Mouse (Mus musculus) kidney, embryonic 14.5 days (tissue): ENCODE data around the gene Riox2. TPM values are rescaled to one million over a fixed set of nuclear protein-coding genes. Genes with fewer than 3 reads are reported as not detected.
A peak's percentile ranks its signal among the peaks of the same experiment; 100 is the strongest.

Experiments
- ATAC-seq: fragments of 200-750 bp; cut with Nextera tagmentation; 2 replicates; pipeline ENCODE4 v1.8.0; 2017; ENCODE audit warnings: moderate number of reproducible peaks, mild to moderate bottlenecking, moderate TSS enrichment, moderate library complexity; ENCODE audit not compliant: low FRiP score, low TSS enrichment
- H3K27ac ChIP-seq: fragments of 300-500 bp; sonication (generic); 2 replicates; pipeline ENCODE4 v1.5.1; 2014; ENCODE audit warnings: low read depth, mild to moderate bottlenecking, low read length, moderate library complexity, mixed read lengths
- H3K27me3 ChIP-seq: fragments of 300-500 bp; sonication (generic); 2 replicates; pipeline ENCODE4 v1.6.1; 2014; ENCODE audit warnings: mild to moderate bottlenecking, low read length; ENCODE audit not compliant: control insufficient read depth, insufficient read depth
- H3K36me3 ChIP-seq: fragments of 300-500 bp; sonication (generic); 2 replicates; pipeline ENCODE4 v1.6.1; 2014; ENCODE audit warnings: low read length, mixed read lengths; ENCODE audit not compliant: control insufficient read depth, insufficient read depth
- H3K4me1 ChIP-seq: fragments of 300-500 bp; sonication (generic); 2 replicates; pipeline ENCODE4 v1.6.1; 2014; ENCODE audit warnings: low read length, mixed read lengths; ENCODE audit not compliant: control insufficient read depth, insufficient read depth
- H3K4me2 ChIP-seq: fragments of 300-500 bp; sonication (generic); replicated peaks from 2 replicates; pipeline ENCODE4 v1.6.1; 2014; ENCODE audit warnings: low read depth, mild to moderate bottlenecking, low read length
- H3K4me3 ChIP-seq: fragments of 300-500 bp; sonication (generic); 2 replicates; pipeline ENCODE4 v1.5.1; 2014; ENCODE audit warnings: mild to moderate bottlenecking, low read length
- H3K9ac ChIP-seq: fragments of 300-500 bp; sonication (generic); 2 replicates; pipeline ENCODE4 v1.6.1; 2014; ENCODE audit warnings: low read depth, mild to moderate bottlenecking, low read length, moderate library complexity
- H3K9me3 ChIP-seq: fragments of 300-500 bp; sonication (generic); 2 replicates; pipeline ENCODE4 v1.6.1; 2016; ENCODE audit warnings: low read length; ENCODE audit not compliant: control insufficient read depth
- WGBS: fragments of 180-500 bp; shearing (Covaris S2); extraction: QIAGEN DNeasy Blood & Tissue Kit; methylation state at CpG from one replicate; pipeline ENCODE4 v1.1.7; 2014; 5-methylcytosine and 5-hydroxymethylcytosine counted together
- polyA plus RNA-seq: library from polyadenylated mRNA; unstranded; fragments of >200 nt; fragmentation: Nextera tagmentation; extraction: Ambion mirVana; gene quantifications from 2 replicates; pipeline ENCODE4 v1.2.1, GENCODE M21; 2014

Gene Riox2
- polyA plus RNA-seq, 1 experiment from 2014 or later, result 41.9 TPM

- no peaks in the 10 kb centered on the region for H3K4me1 ChIP-seq
- no peak overlapping the region for H3K27ac ChIP-seq
- 30% methylated on average over 3 of the region's 3 CpGs for WGBS
- H3K9me3 ChIP-seq, result 0 out of 2 replicates have a peak, but pooled peaks cover 5% of the 10 kb centered on the region
- peaks cover 17% of the 10 kb centered on the region; the same call in 1 of the 2 replicates for H3K36me3 ChIP-seq
- no peak overlapping the region for H3K4me3 ChIP-seq
- no peak overlapping the region for H3K9ac ChIP-seq
- no peaks in the 10 kb centered on the region for H3K27me3 ChIP-seq
- ATAC-seq, result no peak
- H3K4me2 ChIP-seq, result no peak overlapping the region
Observed at GRCm38 (mm10) chr16:59532561-59532960, 61.0 kb downstream of the Riox2 start.

- Histone ChIP-seq H3K9ac (no peak overlapping the region), H3K27ac (no peak overlapping the region), H3K4me2 (no peak overlapping the region), H3K4me3 (no peak overlapping the region), H3K36me3 (peaks cover 19% of the 10 kb centered on the region; the same call in 1 of the 2 replicates), H3K27me3 (no peaks in the 10 kb centered on the region), H3K9me3 (0 out of 2 replicates have a peak, but pooled peaks cover 5% of the 10 kb centered on the region), H3K4me1 (no peaks in the 10 kb centered on the region)
- no peak for ATAC-seq
- WGBS, result 81% methylated on average over 11 of the region's 11 CpGs
Observed at GRCm38 (mm10) chr16:59534349-59534748, 62.8 kb downstream of the Riox2 start.

GRCm38 (mm10) chr16:59535673-59536072, 64.1 kb downstream of the Riox2 start:
- Histone ChIP-seq H3K4me3 (no peak overlapping the region), H3K9ac (no peak overlapping the region), H3K27me3 (no peaks in the 10 kb centered on the region), H3K9me3 (no peaks in the 10 kb centered on the region), H3K36me3 (peaks cover 9% of the 10 kb centered on the region; the same call in 1 of the 2 replicates), H3K27ac (no peak overlapping the region), H3K4me1 (no peaks in the 10 kb centered on the region), H3K4me2 (no peak overlapping the region)
- ATAC-seq, result no peak
- WGBS, result 68% methylated on average over 5 of the region's 5 CpGs

GRCm38 (mm10) chr16:59540944-59541343, 69.4 kb downstream of the Riox2 start:
- no peak overlapping the region for H3K9ac ChIP-seq
- H3K36me3 ChIP-seq, result peaks cover 11% of the 10 kb centered on the region; the same call in 1 of the 2 replicates
- 72% methylated on average over 3 of the region's 3 CpGs for WGBS
- no peak overlapping the region for H3K4me2 ChIP-seq
- H3K27me3 ChIP-seq, result no peaks in the 10 kb centered on the region
- no peak overlapping the region for H3K27ac ChIP-seq
- H3K4me3 ChIP-seq, result no peak overlapping the region
- no peak for ATAC-seq
- H3K9me3 ChIP-seq, result no peaks in the 10 kb centered on the region
- H3K4me1 ChIP-seq, result no peaks in the 10 kb centered on the region

GRCm38 (mm10) chr16:59541382-59541781, 69.8 kb downstream of the Riox2 start:
- no peak overlapping the region for H3K27ac ChIP-seq
- no peaks in the 10 kb centered on the region for H3K27me3 ChIP-seq
- no peaks in the 10 kb centered on the region for H3K4me1 ChIP-seq
- no peak overlapping the region for H3K4me3 ChIP-seq
- ATAC-seq, result peak; percentile 80; the same call in 1 of the 2 replicates
- no peaks in the 10 kb centered on the region for H3K9me3 ChIP-seq
- 37% methylated on average over 4 of the region's 4 CpGs for WGBS
- no peak overlapping the region for H3K4me2 ChIP-seq
- no peak overlapping the region for H3K9ac ChIP-seq
- peaks cover 7% of the 10 kb centered on the region; the same call in 1 of the 2 replicates for H3K36me3 ChIP-seq

Other genes with a start within 250 kb of the Riox2 start
- gene Olfr201, start 199.1 kb upstream of the Riox2 start, polyA plus RNA-seq, result not detected in 2 replicates
- not detected in 2 replicates for gene Olfr202, start 185.0 kb upstream of the Riox2 start, polyA plus RNA-seq
- gene Olfr203, start 172.9 kb upstream of the Riox2 start, polyA plus RNA-seq, result not detected in 2 replicates
- gene Olfr204, start 153.5 kb upstream of the Riox2 start, polyA plus RNA-seq, result not detected in 2 replicates
- not detected in 2 replicates for gene Olfr205, start 140.6 kb upstream of the Riox2 start, polyA plus RNA-seq
- gene Olfr206, start 122.5 kb upstream of the Riox2 start, polyA plus RNA-seq, result not detected in 2 replicates
- gene Olfr209, start 107.8 kb upstream of the Riox2 start, polyA plus RNA-seq, result not detected in 2 replicates
- gene Gabrr3, start 64.4 kb upstream of the Riox2 start, polyA plus RNA-seq, result not detected in 2 replicates
- gene Crybg3, start 129.2 kb downstream of the Riox2 start, polyA plus RNA-seq, result 11.8 and 12.7 TPM in 2 replicates
- 42.0 and 44.2 TPM in 2 replicates for gene Arl6, start 167.6 kb downstream of the Riox2 start, polyA plus RNA-seq